Mouse (Mus musculus) brain, embryonic 14.5 days (tissue): ENCODE results near the gene Gm5128.
"Not testable (repeated sequence)": the region's sequence is repeated elsewhere in the genome, so short reads cannot be mapped to it uniquely, and the experiment has no call there.

Source experiments
- CTCF ChIP-seq: fragments of 200-500 bp; IDR thresholded peaks from 2 replicates; pipeline ENCODE4 v1.5.1; 2012; ENCODE audit warnings: inconsistent platforms, mild to moderate bottlenecking, moderate library complexity, borderline replicate concordance; ENCODE audit not compliant: insufficient read depth, insufficient read length; ENCODE audit errors: extremely low read depth
- POLR2A ChIP-seq: fragments of 200-500 bp; IDR thresholded peaks from 2 replicates; pipeline ENCODE4 v1.6.1; 2012; ENCODE audit warnings: mild to moderate bottlenecking, inconsistent platforms, borderline replicate concordance; ENCODE audit not compliant: poor library complexity, insufficient read depth, insufficient read length, severe bottlenecking; ENCODE audit errors: extremely low read depth

- TF ChIP-seq POLR2A, CTCF: not testable (repeated sequence)
These were observed 11.1 kb upstream of the Gm5128 start for GRCm38 (mm10) chrX:135361943-135362342.
